Mouse (Mus musculus) CH12.LX (cell line): ENCODE results near the gene Ergic1. TPM values are rescaled to one million over a fixed set of nuclear protein-coding genes. Genes with fewer than 3 reads are reported as not detected.

Experiments used
- DNase-seq: peaks from one replicate; pipeline ENCODE4 v3.0.0-alpha.2; 2013; ENCODE audit errors: extremely low read depth
- H3K27ac ChIP-seq: 2 replicates; pipeline ENCODE4 v1.5.1; 2012; ENCODE audit warnings: low read depth, mild to moderate bottlenecking, control low read depth, moderate library complexity; ENCODE audit not compliant: insufficient read depth
- H3K27me3 ChIP-seq: replicated peaks from 2 replicates; pipeline ENCODE3; 2012; ENCODE audit warnings: inconsistent platforms
- H3K36me3 ChIP-seq, 2 experiments: replicated peaks in 1 of 2; 2 replicates each; pipeline versions ENCODE3 to v1.6.1; 2012; ENCODE audit warnings: inconsistent platforms in 1 of 2, low read length in 1 of 2, mild to moderate bottlenecking in 1 of 2, mixed read lengths in 1 of 2, moderate library complexity in 1 of 2; ENCODE audit not compliant: control insufficient read depth in 1 of 2, insufficient read depth in 1 of 2
- H3K4me1 ChIP-seq, 2 experiments: 2 replicates each; pipeline ENCODE4 v1.6.1; 2012; ENCODE audit warnings: inconsistent platforms in 1 of 2, moderate library complexity in 1 of 2; ENCODE audit not compliant: insufficient read depth in 2 of 2, control insufficient read depth in 1 of 2
- H3K4me2 ChIP-seq: 2 replicates; pipeline ENCODE4 v1.6.1; 2012; ENCODE audit warnings: low read depth, mild to moderate bottlenecking, control low read depth; ENCODE audit not compliant: poor library complexity, insufficient read depth, severe bottlenecking
- H3K4me3 ChIP-seq, 3 experiments: fragments of 150-350 bp in 1 of 3; sonication (generic) in 1 of 3; replicated peaks in 1 of 3; 2 replicates each; pipeline versions ENCODE3 to v1.5.1; 2011 to 2012; ENCODE audit warnings: low read depth in 2 of 3, low read length in 2 of 3, mild to moderate bottlenecking in 2 of 3, moderate library complexity in 2 of 3, control low read depth in 1 of 3, improper control_type of control experiment in 1 of 3, inconsistent platforms in 1 of 3, mixed read lengths in 1 of 3; ENCODE audit not compliant: poor library complexity in 1 of 3
- H3K79me2 ChIP-seq: replicated peaks from 2 replicates; pipeline ENCODE4 v1.6.1; 2012; ENCODE audit warnings: mild to moderate bottlenecking, moderate library complexity; ENCODE audit not compliant: control insufficient read depth, poor library complexity, insufficient read depth, severe bottlenecking; ENCODE audit errors: extremely low read depth
- H3K9ac ChIP-seq: 2 replicates; pipeline ENCODE4 v1.6.1; 2012; ENCODE audit warnings: low read depth, mild to moderate bottlenecking, control low read depth, moderate library complexity; ENCODE audit not compliant: insufficient read depth
- H3K9me3 ChIP-seq: replicated peaks from 2 replicates; pipeline ENCODE3; 2012; ENCODE audit warnings: low read length, inconsistent platforms, mixed read lengths
- CHD2 ChIP-seq: IDR thresholded peaks from 2 replicates; pipeline ENCODE4 v1.6.1; 2011; ENCODE audit warnings: low read length, improper control_type of control experiment
- E2F4 ChIP-seq: IDR thresholded peaks from 2 replicates; pipeline ENCODE4 v1.6.1; 2011; ENCODE audit warnings: low read depth, low read length, improper control_type of control experiment; ENCODE audit not compliant: insufficient replicate concordance
- ELF1 ChIP-seq: IDR thresholded peaks from 2 replicates; pipeline ENCODE4 v1.6.1; 2014; ENCODE audit warnings: low read depth, mild to moderate bottlenecking, inconsistent platforms, low read length, improper control_type of control experiment
- ETS1 ChIP-seq: conservative IDR thresholded peaks from 2 replicates; pipeline ENCODE4 v1.6.1; 2012; ENCODE audit warnings: low read depth, mild to moderate bottlenecking, inconsistent platforms, low read length, improper control_type of control experiment, moderate library complexity
- IRF4 ChIP-seq: IDR thresholded peaks from 2 replicates; pipeline ENCODE4 v1.6.1; 2014; ENCODE audit warnings: low read depth, mild to moderate bottlenecking, inconsistent platforms, low read length, improper control_type of control experiment
- JUN ChIP-seq: IDR thresholded peaks from 2 replicates; pipeline ENCODE4 v1.6.1; 2011; ENCODE audit warnings: low read depth, mild to moderate bottlenecking, low read length, improper control_type of control experiment, moderate library complexity; ENCODE audit not compliant: insufficient read depth
- JUND ChIP-seq: conservative IDR thresholded peaks from 2 replicates; pipeline ENCODE4 v1.6.1; 2011; ENCODE audit warnings: low read depth, low read length, improper control_type of control experiment
- KAT2A ChIP-seq: IDR thresholded peaks from 2 replicates; pipeline ENCODE4 v1.6.1; 2012; ENCODE audit warnings: low read length, improper control_type of control experiment, inconsistent platforms; ENCODE audit not compliant: insufficient replicate concordance
- MAFK ChIP-seq: IDR thresholded peaks from 2 replicates; pipeline ENCODE4 v1.6.1; 2011; ENCODE audit warnings: low read length, improper control_type of control experiment; ENCODE audit not compliant: insufficient replicate concordance
- MAZ ChIP-seq: IDR thresholded peaks from 2 replicates; pipeline ENCODE4 v1.6.1; 2012; ENCODE audit warnings: low read depth, mild to moderate bottlenecking, inconsistent platforms, low read length, improper control_type of control experiment, moderate library complexity
- MEF2A ChIP-seq: IDR thresholded peaks from 2 replicates; pipeline ENCODE4 v1.6.1; 2014; ENCODE audit warnings: low read depth, mild to moderate bottlenecking, inconsistent platforms, low read length, improper control_type of control experiment, borderline replicate concordance
- MYC ChIP-seq: IDR thresholded peaks from 2 replicates; pipeline ENCODE4 v1.6.1; 2011; ENCODE audit warnings: low read depth, mild to moderate bottlenecking, improper control_type of control experiment, low read length
- PAX5 ChIP-seq: IDR thresholded peaks from 2 replicates; pipeline ENCODE4 v1.6.1; 2012; ENCODE audit warnings: low read length, inconsistent platforms, mixed read lengths
- POLR2A ChIP-seq: IDR thresholded peaks from 2 replicates; pipeline ENCODE4 v1.6.1; 2011; ENCODE audit warnings: low read depth, mild to moderate bottlenecking, improper control_type of control experiment, low read length
- POLR2AphosphoS2 ChIP-seq: IDR thresholded peaks from 2 replicates; pipeline ENCODE4 v1.6.1; 2011; ENCODE audit warnings: low read depth, low read length, improper control_type of control experiment
- SIN3A ChIP-seq: IDR thresholded peaks from 2 replicates; pipeline ENCODE4 v1.6.1; 2012; ENCODE audit warnings: low read length, improper control_type of control experiment, inconsistent platforms
- SMC3 ChIP-seq: IDR thresholded peaks from 2 replicates; pipeline ENCODE4 v1.6.1; 2011; ENCODE audit warnings: low read depth, low read length, improper control_type of control experiment
- USF1 ChIP-seq: IDR thresholded peaks from 2 replicates; pipeline ENCODE4 v1.6.1; 2014; ENCODE audit warnings: low read depth, mild to moderate bottlenecking, inconsistent platforms, low read length, improper control_type of control experiment
- USF2 ChIP-seq: conservative IDR thresholded peaks from 2 replicates; pipeline ENCODE4 v1.6.1; 2011; ENCODE audit warnings: low read depth, low read length, improper control_type of control experiment
- ZC3H11A ChIP-seq: IDR thresholded peaks from 2 replicates; pipeline ENCODE4 v1.6.1; 2012; ENCODE audit warnings: low read depth, mild to moderate bottlenecking, inconsistent platforms, low read length, improper control_type of control experiment
- ZNF384 ChIP-seq: IDR thresholded peaks from 2 replicates; pipeline ENCODE4 v1.6.1; 2012; ENCODE audit warnings: low read depth, low read length, improper control_type of control experiment, inconsistent platforms
- dilution Hi-C: fragments of 300-500 bp; cut with MboI; formaldehyde crosslinking; loops from 2 replicates; pipeline ENCODE4 v1.14.3; 2020; ENCODE audit warnings: low sequenced_read_pairs; ENCODE audit not compliant: extremely low pct_unique_long_range_greater_than_20kb, extremely low pct_ligation_motif_present
- in situ Hi-C: fragments of 300-500 bp; cut with MboI; formaldehyde crosslinking; loops from 3 replicates; pipeline ENCODE4 v1.14.3; 2019; ENCODE audit warnings: low sequenced_read_pairs, low pct_ligation_motif_present, low pct_unique_long_range_greater_than_20kb, mixed read lengths
- polyA plus RNA-seq: library from polyadenylated mRNA; unstranded; fragments of >175 nt; gene quantifications from 2 replicates; pipeline ENCODE4 v1.2.1, GENCODE M21; 2012; ENCODE audit warnings: low read depth; ENCODE audit not compliant: insufficient read length
- total RNA-seq, 2 experiments: library from RNA; depleted of rRNA; stranded (reverse); fragments of 300-350 nt in 1 of 2; fragments of >200 nt in 1 of 2; gene quantifications; 2 replicates each; pipeline ENCODE4 v1.2.3; 2012 to 2014

Gene Ergic1
- total and polyA plus RNA-seq, 3 experiments = 93.5 to 142 (median 131) TPM

GRCm38 (mm10) chr17:26701565-26701964 lies 140.3 kb downstream of the Ergic1 start:
- no peak for TF ChIP-seq SIN3A
- no peak for TF ChIP-seq USF2

GRCm38 (mm10) chr17:26702621-26703020 lies 141.3 kb downstream of the Ergic1 start:
- H3K79me2 ChIP-seq = no peaks in the 10 kb centered on the region
- TF ChIP-seq MYC = no peak
- TF ChIP-seq SMC3 = no peak
- DNase-seq = no peak
- no peak overlapping the region for H3K4me2 ChIP-seq
- dilution Hi-C loops (no loop called here), in situ Hi-C loops (no loop called here)
- no peak overlapping the region for H3K9ac ChIP-seq
- peaks cover 3% of the 10 kb centered on the region for H3K9me3 ChIP-seq
- H3K4me3 ChIP-seq = no peak overlapping the region
- H3K4me1 ChIP-seq = no peaks in the 10 kb centered on the region
- no peaks in the 10 kb centered on the region for H3K27me3 ChIP-seq
- peaks cover 25 to 59% of the 10 kb centered on the region in 2 experiments for H3K36me3 ChIP-seq
- no peak overlapping the region for H3K27ac ChIP-seq

More at GRCm38 (mm10) chr17:26701565-26701964, 140.3 kb downstream of the Ergic1 start:
- no peak overlapping the region for H3K27ac ChIP-seq
- H3K4me3 ChIP-seq = no peak overlapping the region
- dilution Hi-C loops = no loop called here
- no peak overlapping the region for H3K9ac ChIP-seq
- in situ Hi-C loops = no loop called here
- no peaks in the 10 kb centered on the region for H3K27me3 ChIP-seq
- peaks cover 30 to 69% of the 10 kb centered on the region in 2 experiments for H3K36me3 ChIP-seq
- peaks cover 3% of the 10 kb centered on the region for H3K9me3 ChIP-seq
- H3K4me1 ChIP-seq = no peaks in the 10 kb centered on the region
- H3K4me2 ChIP-seq = no peak overlapping the region
- H3K79me2 ChIP-seq = no peaks in the 10 kb centered on the region
- DNase-seq = no peak

GRCm38 (mm10) chr17:26703671-26704070 lies 142.4 kb downstream of the Ergic1 start:
- H3K9me3 ChIP-seq = peaks cover 3% of the 10 kb centered on the region
- in situ Hi-C loops = no loop called here
- H3K4me2 ChIP-seq = no peak overlapping the region
- H3K9ac ChIP-seq = no peak overlapping the region
- no peak overlapping the region for H3K4me3 ChIP-seq
- H3K79me2 ChIP-seq = no peaks in the 10 kb centered on the region
- TF ChIP-seq MAFK = no peak
- no peak for TF ChIP-seq E2F4
- no peak for TF ChIP-seq SMC3
- no peak for TF ChIP-seq USF1
- no peak for TF ChIP-seq POLR2A
- no peak for TF ChIP-seq MEF2A
- no peak for TF ChIP-seq ETS1
- TF ChIP-seq ZNF384 = no peak
- no peak for TF ChIP-seq ELF1
- no peak for TF ChIP-seq KAT2A
- TF ChIP-seq POLR2AphosphoS2 = no peak
- no peak for TF ChIP-seq JUN
- TF ChIP-seq IRF4 = no peak
- no peak for TF ChIP-seq ZC3H11A
- TF ChIP-seq MAZ = no peak
- TF ChIP-seq PAX5 = no peak
- no peak for TF ChIP-seq USF2
- no peak for TF ChIP-seq JUND
- no peak for TF ChIP-seq MYC
- TF ChIP-seq CHD2 = no peak
- peaks cover 17 to 49% of the 10 kb centered on the region in 2 experiments for H3K36me3 ChIP-seq
- no peaks in the 10 kb centered on the region for H3K4me1 ChIP-seq
- H3K27ac ChIP-seq = no peak overlapping the region
- H3K27me3 ChIP-seq = no peaks in the 10 kb centered on the region
- DNase-seq = no peak
- dilution Hi-C loops = no loop called here
